Mouse (Mus musculus) limb, embryonic 14.5 days (tissue): ENCODE data around the gene Frmd8. TPM values are rescaled to one million over a fixed set of nuclear protein-coding genes. Genes with fewer than 3 reads are reported as not detected.
A peak's percentile ranks its signal among the peaks of the same experiment; 100 is the strongest.

ENCODE experiments used
- ATAC-seq: fragments of 200-750 bp; cut with Nextera tagmentation; 2 replicates; pipeline ENCODE4 v1.8.0; 2017; ENCODE audit warnings: low read depth, moderate number of reproducible peaks, moderate TSS enrichment; ENCODE audit not compliant: low FRiP score
- DNase-seq: peaks from one replicate; pipeline ENCODE4 v3.0.0-alpha.2; 2015; ENCODE audit warnings: low spot score
- H3K27ac ChIP-seq: fragments of 300-500 bp; sonication (generic); replicated peaks from 2 replicates; pipeline ENCODE4 v1.5.1; 2014; ENCODE audit warnings: low read depth, mild to moderate bottlenecking, low read length, moderate library complexity, mixed read lengths
- H3K27me3 ChIP-seq: fragments of 300-500 bp; sonication (generic); 2 replicates; pipeline ENCODE4 v1.6.1; 2014; ENCODE audit warnings: low read length, mixed read lengths; ENCODE audit not compliant: control insufficient read depth, insufficient read depth
- H3K36me3 ChIP-seq: fragments of 300-500 bp; sonication (generic); 2 replicates; pipeline ENCODE4 v1.6.1; 2014; ENCODE audit warnings: mild to moderate bottlenecking, low read length, moderate library complexity, mixed read lengths; ENCODE audit not compliant: control insufficient read depth, insufficient read depth
- H3K4me1 ChIP-seq: fragments of 300-500 bp; sonication (generic); 2 replicates; pipeline ENCODE4 v1.6.1; 2014; ENCODE audit warnings: antibody characterized with exemption, low read length, mixed read lengths; ENCODE audit not compliant: control insufficient read depth, insufficient read depth
- H3K4me2 ChIP-seq: fragments of 300-500 bp; sonication (generic); replicated peaks from 2 replicates; pipeline ENCODE4 v1.6.1; 2014; ENCODE audit warnings: low read depth, mild to moderate bottlenecking, low read length, moderate library complexity; ENCODE audit not compliant: severe bottlenecking
- H3K4me3 ChIP-seq: fragments of 300-500 bp; sonication (generic); replicated peaks from 2 replicates; pipeline ENCODE4 v1.5.1; 2014; ENCODE audit warnings: low read length
- H3K9ac ChIP-seq: fragments of 300-500 bp; sonication (generic); 2 replicates; pipeline ENCODE4 v1.6.1; 2014; ENCODE audit warnings: mild to moderate bottlenecking, low read depth, low read length, moderate library complexity; ENCODE audit not compliant: severe bottlenecking
- H3K9me3 ChIP-seq: fragments of 300-500 bp; sonication (generic); 2 replicates; pipeline ENCODE4 v1.6.1; 2016; ENCODE audit warnings: low read length; ENCODE audit not compliant: control insufficient read depth
- POLR2A ChIP-seq: fragments of 200-500 bp; IDR thresholded peaks from 2 replicates; pipeline ENCODE4 v1.8.0; 2012; ENCODE audit warnings: inconsistent platforms, mild to moderate bottlenecking, moderate library complexity, borderline replicate concordance; ENCODE audit not compliant: insufficient read depth, insufficient read length; ENCODE audit errors: extremely low read depth
- WGBS: fragments of 180-500 bp; shearing (Covaris S2); extraction: QIAGEN DNeasy Blood & Tissue Kit; methylation state at CpG from one replicate; pipeline ENCODE4 v1.1.7; 2014; 5-methylcytosine and 5-hydroxymethylcytosine counted together
- polyA plus RNA-seq, 2 experiments: library from polyadenylated mRNA; depleted of rRNA in 1 of 2; stranded (reverse) in 1 of 2; unstranded in 1 of 2; fragments of >200 nt; fragmentation: Nextera tagmentation in 1 of 2; extraction: Ambion mirVana in 1 of 2; gene quantifications; 2 replicates each; pipeline versions ENCODE4 v1.2.1 to v1.2.3; 2012 to 2014

Frmd8 gene
- polyA plus RNA-seq, 2 experiments: 22.7 TPM

DNA sequence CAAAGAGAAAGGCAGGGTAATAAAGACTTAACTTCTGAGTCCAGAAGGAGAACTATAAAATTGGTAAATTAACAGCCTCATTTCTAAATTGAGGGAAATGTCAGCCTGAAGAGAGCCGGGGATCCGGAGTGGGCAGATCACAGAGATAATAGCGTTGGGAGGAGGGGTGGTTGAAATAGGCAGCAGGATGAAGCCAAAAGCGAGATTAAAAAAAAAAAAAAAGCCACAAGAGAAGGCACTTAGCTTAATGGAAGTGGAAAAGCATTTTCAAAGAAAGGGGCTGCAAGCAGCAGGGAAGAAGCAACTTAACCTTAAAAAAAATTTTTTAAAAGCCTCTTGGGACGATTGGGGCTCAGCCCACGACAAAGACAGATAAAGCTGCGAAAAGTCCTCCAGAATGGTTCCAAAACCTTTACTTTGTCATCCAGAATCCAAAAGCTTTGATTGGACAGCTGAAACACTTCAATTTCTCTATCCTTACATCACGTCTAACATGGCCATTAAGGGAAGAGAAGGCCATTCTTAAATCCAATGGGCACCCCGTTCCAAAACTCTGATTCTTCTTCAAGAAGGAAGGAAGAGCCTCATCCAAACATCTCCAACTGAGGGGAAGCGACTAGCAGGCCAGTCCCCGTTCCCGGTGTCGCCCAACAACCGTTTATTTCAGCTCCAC is 36.5 kb upstream of the Frmd8 start:
- ATAC-seq: no peak

DNA sequence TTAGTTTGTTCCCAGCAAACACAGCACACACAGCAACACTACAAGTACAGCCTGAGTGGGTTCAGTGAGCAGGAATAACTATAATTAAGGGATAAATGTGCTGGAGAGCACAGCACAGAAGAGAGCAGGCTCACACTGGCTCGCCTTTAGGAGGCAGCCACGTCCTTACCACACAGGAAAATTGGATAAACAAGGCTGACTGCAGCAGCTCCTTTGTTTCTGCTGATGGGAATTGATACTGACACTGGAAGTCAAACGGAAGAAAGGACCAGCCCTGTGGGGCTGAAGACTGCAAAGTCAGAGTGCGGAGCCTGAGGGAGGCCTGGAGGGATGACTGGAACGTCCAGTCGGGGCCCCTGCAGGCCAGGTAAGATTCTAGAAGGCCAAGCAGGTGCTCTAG is 35.1 kb upstream of the Frmd8 start:
- DNase-seq: no peak
- Histone ChIP-seq H3K27ac (no peak overlapping the region), H3K4me3 (no peak overlapping the region; the same call in 1 of the 2 replicates), H3K27me3 (no peaks in the 10 kb centered on the region), H3K9ac (no peak overlapping the region), H3K4me1 (peaks cover 19% of the 10 kb centered on the region), H3K4me2 (no peak overlapping the region), H3K36me3 (peaks cover 23% of the 10 kb centered on the region), H3K9me3 (no peaks in the 10 kb centered on the region)
- TF ChIP-seq POLR2A: no peak
- 77% methylated on average over 6 of the region's 6 CpGs for WGBS
- ATAC-seq: no peak

More for the DNA sequence above, 36.5 kb upstream of the Frmd8 start:
- no peaks in the 10 kb centered on the region for H3K27me3 ChIP-seq
- peak overlapping the region; percentile 64 for H3K4me2 ChIP-seq
- H3K4me1 ChIP-seq: peaks cover 19% of the 10 kb centered on the region
- peak overlapping the region; percentile 98 for H3K4me3 ChIP-seq
- H3K27ac ChIP-seq: peak overlapping the region; percentile 84
- peak overlapping the region; percentile 95 for H3K9ac ChIP-seq
- DNase-seq: no peak
- TF ChIP-seq POLR2A: no peak
- 7% methylated on average over 14 of the region's 14 CpGs for WGBS
- H3K36me3 ChIP-seq: peaks cover 9% of the 10 kb centered on the region
- no peaks in the 10 kb centered on the region for H3K9me3 ChIP-seq

DNA sequence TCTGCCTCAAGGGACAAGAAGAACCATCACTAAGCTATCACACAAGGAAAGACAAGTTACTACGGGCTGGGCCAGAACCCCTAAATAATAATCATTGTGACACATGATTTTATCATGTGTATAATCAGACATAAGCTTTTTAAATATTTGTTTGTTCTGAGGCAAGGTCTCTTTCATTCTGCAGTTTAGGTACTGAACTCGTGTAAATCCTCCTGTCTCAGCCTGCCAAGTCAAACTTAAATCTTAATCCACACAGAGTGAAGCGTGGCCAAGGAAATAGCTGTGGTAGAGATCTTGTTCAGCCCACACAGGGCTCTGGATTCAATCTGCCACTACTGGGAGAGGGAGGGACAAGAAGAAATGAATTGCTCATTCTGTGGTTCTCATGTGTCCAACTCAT is 32.2 kb upstream of the Frmd8 start:
- WGBS: 86% methylated on average over 3 of the region's 3 CpGs
- H3K9me3 ChIP-seq: no peaks in the 10 kb centered on the region
- H3K4me3 ChIP-seq: no peak overlapping the region
- TF ChIP-seq POLR2A: no peak
- peaks cover 13% of the 10 kb centered on the region for H3K4me1 ChIP-seq
- ATAC-seq: no peak
- no peaks in the 10 kb centered on the region for H3K27me3 ChIP-seq
- no peak overlapping the region for H3K27ac ChIP-seq
- H3K4me2 ChIP-seq: no peak overlapping the region
- H3K36me3 ChIP-seq: peaks cover 50% of the 10 kb centered on the region
- DNase-seq: no peak
- no peak overlapping the region for H3K9ac ChIP-seq

DNA sequence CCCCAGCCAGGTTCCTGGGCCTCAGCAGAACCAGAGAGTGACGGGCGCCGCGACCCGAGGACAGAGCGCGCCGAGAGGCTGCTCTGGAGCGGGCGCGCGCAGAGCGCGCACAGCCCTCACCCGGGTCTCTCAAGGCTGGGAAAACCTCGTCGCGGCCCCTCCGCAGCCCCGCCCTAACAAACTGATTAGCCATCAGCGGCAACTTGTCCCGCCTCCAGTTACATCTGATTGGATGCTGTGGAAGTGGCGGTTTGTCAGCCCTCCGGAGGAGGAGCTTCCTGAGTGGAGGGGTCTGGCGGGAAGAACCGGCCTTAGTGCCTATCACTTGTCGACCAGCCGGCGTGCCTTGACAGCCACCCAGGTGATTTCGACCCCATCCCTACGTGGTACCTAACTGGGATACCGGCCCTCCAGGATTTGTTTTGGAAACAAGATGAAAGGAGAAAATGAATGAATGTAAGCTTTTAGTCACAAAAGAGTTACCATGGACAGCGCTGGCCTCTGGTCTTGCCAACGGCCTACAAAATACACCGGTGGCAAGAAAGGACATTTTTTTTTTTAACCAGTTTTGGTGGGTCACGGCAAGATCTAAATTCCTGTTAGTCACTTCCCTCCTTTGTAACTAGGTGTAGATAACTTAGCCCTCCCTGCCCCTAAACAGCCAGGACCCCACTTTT is 19.1 kb upstream of the Frmd8 start, which contains the start of gene Tigd3:
Gene Tigd3 (minus strand): TSS at position 148 of the 677 bp plus-strand sequence.
- ATAC-seq (peak; percentile 97), DNase-seq (peak; percentile 98)
- peak; percentile 83; the same call in 1 of the 2 replicates for TF ChIP-seq POLR2A
- 4% methylated on average over 36 of the region's 36 CpGs for WGBS
- Histone ChIP-seq H3K4me1 (peaks cover 7% of the 10 kb centered on the region; the same call in 1 of the 2 replicates), H3K27me3 (no peaks in the 10 kb centered on the region), H3K9ac (peak within 1 kb of the TSS; percentile 72), H3K9me3 (no peaks in the 10 kb centered on the region), H3K36me3 (peaks cover 22% of the 10 kb centered on the region), H3K4me3 (peak within 1 kb of the TSS; percentile 58), H3K4me2 (peak within 1 kb of the TSS; percentile 83), H3K27ac (no peak within 1 kb of the TSS; the same call in 1 of the 2 replicates)

DNA sequence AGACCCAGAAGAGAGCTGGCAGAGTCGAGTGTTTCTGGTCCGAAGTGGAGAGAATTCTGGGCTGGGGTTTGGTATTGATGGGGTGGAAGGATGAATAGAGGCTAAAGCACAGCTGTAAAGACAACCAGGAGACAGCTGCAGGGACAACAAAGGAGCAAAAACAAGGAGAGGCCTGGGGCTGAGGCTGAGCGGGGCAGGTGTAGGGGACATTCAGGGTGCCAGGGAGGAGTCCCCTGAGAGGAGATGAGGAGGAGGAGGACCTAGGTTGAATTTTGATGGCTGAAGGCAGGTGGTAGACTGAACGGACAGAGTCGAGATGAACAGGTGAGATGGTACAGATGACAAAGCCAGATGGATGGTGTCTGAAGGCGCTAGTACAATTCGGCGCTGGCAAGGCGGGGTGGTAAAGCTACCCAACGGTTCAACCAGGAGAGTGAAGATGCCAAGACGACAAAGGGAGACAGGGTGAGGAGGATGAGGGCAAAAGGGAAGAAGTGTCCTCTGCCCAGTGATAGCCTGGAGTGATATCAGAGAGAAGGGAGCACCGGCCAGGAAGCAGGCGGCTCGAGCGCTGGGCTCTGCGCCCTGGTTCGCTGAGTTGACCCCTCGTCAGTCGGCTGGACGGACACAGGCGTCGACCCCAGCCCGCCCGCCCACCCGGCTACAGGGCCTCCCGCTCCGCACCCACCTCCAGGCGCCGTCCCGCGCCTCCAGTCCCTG is 18.4 kb upstream of the Frmd8 start:
- Histone ChIP-seq H3K9ac (peak overlapping the region; percentile 72), H3K27ac (no peak overlapping the region; the same call in 1 of the 2 replicates), H3K27me3 (no peaks in the 10 kb centered on the region), H3K9me3 (no peaks in the 10 kb centered on the region), H3K4me2 (peak overlapping the region; percentile 83), H3K36me3 (peaks cover 18% of the 10 kb centered on the region), H3K4me1 (peaks cover 7% of the 10 kb centered on the region; the same call in 1 of the 2 replicates), H3K4me3 (peak overlapping the region; percentile 58)
- WGBS: 8% methylated on average over 27 of the region's 31 CpGs
- TF ChIP-seq POLR2A: no peak
- DNase-seq: no peak
- peak; percentile 39; the same call in 1 of the 2 replicates for ATAC-seq
